Mouse (Mus musculus) kidney, postnatal 14 days (tissue): Measurements from ENCODE around the gene 1810049J17Rik.
A peak's percentile ranks its signal among the peaks of the same experiment; 100 is the strongest.

Source experiments
- DNase-seq: peaks from one replicate; pipeline ENCODE4 v3.0.0; 2022; ENCODE audit warnings: mixed read lengths

Gene 1810049J17Rik

DNA sequence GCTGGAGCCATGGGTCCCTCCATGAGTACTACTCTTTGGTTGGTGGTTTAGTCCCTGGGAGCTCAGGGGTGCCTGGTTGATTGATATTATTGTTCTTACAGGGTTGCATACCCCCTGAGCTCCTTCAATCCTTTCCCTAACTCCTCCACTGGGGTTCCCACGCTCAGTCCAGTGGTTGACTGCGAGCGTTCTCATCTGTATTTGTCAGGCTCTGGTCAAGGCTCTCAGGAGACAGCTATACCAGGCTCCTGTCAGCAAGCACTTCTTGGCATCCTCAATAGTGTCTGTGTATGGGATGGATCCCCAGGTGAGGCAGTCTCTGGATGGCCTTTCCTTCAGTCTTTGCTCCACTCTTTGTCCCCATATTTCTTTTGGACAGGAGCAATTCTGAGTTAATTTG, 25.2 kb upstream of the 1810049J17Rik start:
- no peak for DNase-seq

DNA sequence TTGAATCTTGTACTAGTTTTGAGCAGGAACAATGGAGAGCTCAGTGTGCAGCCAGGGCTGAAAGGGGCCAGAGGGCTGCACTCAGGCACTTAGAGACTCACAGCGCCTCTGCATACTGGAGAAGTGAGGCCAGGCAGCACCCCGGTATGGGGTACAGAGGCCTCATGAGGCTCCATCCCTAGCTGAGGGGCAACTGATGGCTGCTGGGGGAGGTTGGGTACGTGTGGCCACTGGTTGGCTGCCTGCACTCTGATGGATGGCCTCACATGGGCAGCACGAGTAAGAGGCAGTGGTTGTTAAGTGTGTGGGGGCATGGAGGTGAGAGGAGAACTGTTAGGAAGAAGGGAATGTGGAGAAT, 19.7 kb upstream of the 1810049J17Rik start:
- DNase-seq, result no peak

DNA sequence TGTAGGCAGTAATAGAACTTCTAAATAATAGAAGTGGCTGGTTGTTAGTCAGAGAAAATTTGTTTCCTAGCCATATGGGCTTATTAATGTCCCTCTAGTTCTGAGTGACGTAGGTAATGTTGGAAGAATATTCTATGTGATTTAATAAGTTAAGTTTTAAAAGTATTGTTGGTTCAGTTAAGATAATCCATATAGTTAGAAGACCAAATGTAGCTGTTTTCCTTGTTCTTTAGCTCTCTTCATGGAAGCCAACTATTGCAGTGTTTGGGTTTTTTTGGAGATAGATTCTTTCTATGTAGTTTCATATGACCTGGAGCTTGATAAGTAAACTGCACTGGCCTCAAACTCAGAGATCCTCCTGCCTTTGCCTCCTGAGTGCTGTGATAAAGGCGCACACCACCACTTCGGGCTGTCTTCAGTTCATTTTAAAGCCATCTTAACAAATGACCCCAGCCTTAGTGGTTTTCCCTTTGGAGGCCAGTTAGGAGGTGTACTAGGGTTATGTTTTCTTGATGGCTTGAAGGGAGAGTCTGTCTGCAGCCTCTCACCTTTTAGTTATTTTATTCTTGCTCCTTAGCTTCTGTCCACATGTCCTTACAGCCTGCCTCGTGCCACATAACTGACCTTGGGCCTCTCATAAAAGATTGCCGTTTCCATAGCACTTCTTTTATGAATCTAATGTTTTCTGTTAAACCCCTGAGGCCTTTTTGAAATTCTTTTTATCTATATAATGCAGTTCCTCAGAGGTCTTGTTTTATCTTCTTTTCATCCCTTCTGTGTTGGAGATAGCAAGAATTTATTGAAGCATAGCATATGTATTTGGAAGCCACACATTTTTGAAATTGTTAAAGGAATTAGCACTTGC, 19.1 kb upstream of the 1810049J17Rik start:
- DNase-seq, result no peak

DNA sequence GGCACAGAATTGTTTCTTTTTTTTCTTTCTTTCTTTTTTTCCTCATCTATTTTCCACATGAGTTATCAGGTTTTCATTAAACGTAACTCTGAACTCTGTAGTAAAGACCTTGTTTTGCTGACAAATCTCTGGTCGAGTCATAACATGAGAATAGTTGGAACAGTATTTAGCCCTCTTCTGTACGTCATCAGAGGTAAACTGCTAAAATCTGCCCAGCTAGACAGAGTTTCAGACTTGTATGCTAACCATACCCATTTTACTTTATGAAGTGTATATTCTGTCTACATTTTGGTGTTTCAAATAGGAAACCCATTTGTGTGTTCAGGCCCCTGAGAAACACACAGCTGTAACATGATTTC, 16.1 kb upstream of the 1810049J17Rik start:
- DNase-seq, result no peak

DNA sequence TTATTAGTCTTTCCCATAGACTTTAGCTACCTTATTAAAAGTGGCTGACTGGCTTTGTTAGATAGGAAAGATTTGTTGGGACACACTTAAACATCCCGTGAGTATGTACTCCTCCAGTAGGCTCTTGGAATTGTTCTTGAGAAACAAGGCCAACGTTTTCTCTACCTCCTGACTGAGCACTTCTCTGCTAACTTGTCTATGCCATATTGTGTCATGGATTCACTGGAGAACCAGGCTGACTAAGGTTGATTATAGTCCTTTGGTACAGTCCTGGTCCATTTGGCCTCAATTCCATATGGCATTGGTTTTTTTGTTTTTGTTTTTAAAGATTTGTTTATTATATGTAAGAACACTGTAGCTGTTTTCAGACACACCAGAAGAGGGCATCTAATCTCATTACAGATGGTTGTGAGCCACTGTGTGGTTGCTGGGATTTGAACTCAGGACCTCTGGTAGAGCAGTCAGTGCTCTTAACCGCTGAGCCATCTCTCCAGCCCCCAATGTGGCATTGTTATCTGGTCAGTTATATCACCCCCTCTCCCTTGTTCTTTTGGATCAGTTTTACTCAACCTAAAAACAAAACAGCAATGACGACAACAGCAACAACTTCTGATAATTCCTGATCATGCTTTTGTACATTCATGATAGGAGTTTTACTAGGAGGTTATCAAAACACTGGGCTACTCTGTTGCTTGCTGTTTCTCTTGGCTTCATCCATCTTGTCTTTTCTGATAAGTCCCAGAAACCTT, 15.5 kb upstream of the 1810049J17Rik start:
- no peak for DNase-seq

DNA sequence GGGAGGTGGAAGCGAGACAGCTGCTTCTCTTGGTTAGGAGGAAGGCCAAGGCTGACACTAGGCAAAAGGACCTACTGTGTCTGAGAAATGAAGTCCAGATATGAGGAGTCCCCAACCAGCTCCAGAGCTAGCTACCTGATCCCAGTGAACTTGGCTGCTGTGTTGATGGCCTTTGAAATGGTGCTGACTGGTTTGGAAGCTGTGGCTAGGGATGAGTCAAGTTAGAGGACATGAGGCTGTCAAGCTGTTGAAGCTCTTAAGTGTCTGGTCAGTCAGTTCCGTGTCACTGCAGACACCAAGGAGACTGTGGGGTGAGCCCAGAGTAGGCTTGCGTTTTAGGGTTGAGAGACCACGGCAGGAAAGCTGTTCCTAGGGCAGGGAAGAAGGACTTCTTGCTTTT, 12.7 kb upstream of the 1810049J17Rik start:
- DNase-seq, result no peak

DNA sequence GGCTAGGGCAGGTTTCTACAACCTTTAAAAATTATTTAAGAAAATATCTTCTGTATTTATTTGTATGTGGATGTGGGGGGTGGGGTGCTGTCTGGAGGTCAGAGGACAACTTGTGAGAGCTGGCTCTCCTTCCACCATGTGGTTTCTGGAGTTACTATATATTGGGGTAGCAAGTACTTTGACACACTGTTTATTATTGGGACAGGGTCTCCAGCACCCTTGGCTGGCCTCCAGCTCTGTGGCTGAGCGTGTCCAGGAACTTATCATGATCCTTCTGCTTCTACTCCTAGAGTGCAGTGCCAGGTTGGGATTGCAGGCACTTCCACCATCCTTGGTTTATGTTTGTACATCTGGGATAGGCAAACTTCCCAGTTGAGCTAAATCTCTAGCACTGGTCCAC, 9.6 kb upstream of the 1810049J17Rik start:
- DNase-seq, result no peak

DNA sequence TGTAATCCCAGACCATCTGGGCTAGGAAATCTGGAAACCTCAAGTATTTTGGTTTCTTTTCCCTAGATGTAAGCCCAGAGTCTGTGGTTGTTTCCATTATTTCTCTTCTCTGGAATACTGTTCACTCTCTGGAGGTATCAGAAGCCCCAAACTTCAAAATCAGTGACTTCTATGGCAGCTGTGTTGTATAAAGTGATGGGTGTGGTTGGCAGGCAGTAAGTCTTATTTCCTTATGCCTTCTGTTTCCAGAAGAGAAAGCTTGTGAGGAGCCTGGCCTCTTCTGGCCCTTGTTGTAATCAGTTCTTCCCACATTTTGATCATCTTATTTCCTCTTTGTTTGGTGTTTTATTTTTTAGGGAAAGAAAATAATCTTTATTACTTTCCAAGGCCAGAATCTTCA, 9.2 kb upstream of the 1810049J17Rik start:
- DNase-seq, result no peak

DNA sequence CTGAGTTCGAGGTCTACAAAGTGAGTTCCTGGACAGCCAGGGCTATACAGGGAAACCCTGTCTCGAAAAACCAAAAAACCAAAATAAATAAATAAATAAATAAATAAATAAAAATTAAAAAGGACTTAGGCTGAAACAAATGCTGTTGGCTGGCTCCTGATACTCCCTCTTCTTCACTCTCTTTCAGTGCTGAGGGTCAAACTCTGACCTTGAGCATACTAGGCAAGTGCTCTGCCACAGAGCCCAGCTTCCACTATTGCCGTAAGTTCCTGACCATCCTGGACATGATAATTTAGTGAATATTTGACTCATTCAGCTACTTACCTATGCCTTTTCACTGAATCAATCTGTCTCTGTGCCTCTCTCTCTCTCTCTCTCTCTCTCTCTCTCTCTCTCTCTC, 8.7 kb upstream of the 1810049J17Rik start:
- DNase-seq, result no peak

DNA sequence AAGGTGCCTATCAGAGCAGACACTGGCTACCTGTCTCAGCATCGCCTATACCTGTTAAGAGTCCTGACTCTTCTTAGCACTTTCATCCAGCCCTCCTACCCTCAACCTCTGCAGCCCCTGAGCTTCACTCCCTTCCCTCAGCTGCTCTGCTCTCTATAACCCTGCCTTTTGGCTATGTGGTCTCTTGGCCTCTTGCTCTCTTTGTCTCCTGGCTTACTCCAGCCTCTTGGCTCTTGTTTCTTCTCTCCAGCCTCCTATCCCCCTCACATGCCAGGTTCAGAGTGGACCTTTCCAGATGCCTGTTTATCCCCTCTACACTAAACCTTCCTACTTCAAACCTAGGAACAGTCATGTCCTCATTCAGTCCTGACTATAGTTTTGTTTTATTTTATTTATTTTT, 2.6 kb upstream of the 1810049J17Rik start:
- DNase-seq, result no peak

DNA sequence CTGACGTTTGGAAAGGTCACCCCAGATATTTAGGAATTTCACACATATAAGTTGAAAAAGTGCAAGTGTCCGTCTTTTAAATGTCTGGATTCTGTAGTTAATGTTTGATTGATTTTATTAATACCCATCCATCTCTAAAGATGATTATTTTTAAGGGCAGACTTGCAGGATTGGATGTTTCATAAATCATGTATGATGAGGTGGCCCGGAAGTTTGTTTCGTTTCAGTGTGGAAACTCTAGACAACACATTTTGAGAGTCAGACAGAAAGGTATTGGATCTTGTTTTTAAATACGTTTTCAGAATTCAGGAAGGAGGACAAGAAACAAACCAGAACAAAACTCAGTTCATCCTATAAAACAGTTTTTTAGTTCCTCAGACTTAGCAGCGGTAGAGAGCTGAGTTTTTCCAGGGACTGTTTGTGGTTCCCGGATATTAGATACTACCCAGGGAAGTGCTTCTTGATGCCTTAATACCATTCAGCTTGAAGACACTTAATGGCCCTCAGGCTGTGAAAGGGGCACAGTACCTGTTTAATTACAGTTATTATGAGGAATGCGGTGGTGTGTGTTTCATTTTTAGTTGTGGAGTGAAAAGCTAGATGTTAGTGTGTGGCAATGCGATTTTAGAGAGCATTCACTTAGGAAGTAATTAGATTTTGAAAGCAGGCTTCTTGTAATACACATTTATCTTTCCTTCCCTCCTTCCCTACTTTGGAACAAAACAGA, 1.1 kb upstream of the 1810049J17Rik start:
- DNase-seq, result no peak

DNA sequence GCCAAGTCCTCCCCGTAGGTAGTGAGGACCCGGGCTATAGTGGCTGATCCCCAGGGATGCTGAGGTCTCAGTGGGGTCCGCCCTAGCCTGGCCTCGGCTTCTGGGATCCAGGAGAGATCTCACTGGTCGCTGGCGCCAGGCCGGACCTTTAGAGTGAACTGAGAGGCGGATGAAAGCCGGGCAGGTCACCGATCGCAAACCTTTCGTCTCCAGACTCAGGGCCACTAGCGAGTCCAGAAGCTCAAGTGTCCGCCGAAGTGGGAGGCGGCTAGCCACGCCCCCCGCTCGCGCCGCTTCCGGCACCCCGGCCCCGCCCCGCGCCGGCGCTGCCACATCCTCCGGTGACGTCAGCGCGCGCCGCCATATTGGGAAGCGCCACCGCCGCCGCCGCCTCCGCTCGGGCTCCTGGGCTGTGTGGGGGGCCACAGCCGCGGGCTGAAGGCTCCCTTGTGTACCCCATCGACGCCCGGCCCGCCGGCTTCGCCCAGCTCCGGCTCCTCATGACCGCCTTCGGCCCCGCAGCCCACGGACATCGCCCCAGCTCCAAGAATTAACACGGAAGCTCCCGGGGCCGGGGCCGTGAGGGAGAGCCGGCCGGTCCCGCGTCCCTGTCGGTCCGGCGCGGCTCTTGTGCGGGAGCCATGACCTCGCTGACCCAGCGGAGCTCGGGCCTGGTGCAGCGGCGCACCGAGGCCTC, 460 bp downstream of the 1810049J17Rik start, which contains the start of gene Golph3:
TSS of gene Golph3 (plus strand) at position 360 of the 697 bp plus-strand sequence.
- peak; percentile 99 for DNase-seq

DNA sequence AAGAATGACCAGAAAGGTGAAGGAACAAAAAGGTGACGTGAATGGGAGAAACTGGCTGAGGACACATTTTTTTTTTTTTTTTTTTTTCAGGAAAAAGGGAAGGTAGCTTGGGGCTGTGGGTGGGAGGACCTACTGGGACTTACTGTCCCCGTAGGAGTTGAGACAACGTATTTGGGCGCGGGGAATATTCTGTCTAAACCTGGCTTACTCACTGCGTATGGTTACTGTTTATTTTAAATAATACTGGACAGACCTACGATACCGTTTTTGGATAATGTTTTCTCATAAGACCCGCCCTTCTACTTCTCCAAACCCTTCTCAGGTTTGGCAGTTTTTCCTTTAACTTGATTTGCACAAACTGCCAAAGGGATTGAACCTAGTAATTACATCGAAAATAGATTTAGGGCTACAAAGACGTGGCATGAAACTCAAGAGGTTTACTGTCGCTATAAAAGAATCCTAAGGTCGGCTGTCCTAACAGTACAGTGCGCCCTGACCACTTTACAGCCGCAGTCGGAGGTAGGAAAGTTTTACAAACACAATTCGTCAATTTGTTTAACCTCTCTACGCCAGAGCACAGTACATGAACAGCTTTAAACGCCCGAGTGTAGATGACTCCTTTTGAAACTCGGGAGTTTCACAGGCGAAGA, 1.1 kb downstream of the 1810049J17Rik start:
- no peak for DNase-seq

DNA sequence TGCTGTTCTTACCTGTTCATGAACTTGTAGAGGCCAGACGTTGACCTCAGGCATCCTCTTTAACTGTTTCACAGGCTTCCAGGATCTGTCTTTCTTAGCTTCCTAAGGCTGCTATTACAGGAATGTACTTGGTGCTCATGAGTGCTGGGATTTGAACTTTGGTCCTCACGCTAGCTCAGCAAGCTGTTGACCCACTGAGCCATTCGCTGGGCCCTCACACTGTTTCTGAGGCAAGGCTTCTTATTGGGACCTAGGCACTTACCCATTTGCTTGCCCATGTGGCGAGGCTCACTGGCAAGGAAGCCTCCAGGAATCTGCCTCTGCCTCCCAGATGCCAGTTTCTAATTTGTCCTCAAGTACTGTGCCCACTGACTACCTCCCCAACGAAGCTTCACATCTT, 1.8 kb downstream of the 1810049J17Rik start:
- peak; percentile 24 for DNase-seq

DNA sequence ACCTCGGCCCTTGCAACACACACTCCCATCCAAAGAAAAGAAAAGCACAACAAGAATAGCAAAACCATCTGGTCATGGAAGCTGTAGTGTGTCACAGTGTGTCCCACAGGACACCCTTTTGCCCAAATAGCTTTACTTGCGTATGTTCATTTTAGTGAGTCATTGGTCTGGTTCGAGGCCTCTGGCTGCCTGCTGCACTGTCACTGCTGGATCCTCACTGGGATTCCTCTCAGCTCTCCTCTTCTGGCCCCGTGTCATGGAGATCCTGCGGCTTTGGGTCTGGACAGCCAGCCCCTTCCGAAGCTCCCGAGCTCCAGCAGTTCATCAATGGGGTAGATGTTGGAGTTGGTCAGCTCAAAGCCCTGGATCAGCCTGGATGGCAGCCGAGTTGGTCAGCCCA, 3.2 kb downstream of the 1810049J17Rik start:
- DNase-seq, result no peak

DNA sequence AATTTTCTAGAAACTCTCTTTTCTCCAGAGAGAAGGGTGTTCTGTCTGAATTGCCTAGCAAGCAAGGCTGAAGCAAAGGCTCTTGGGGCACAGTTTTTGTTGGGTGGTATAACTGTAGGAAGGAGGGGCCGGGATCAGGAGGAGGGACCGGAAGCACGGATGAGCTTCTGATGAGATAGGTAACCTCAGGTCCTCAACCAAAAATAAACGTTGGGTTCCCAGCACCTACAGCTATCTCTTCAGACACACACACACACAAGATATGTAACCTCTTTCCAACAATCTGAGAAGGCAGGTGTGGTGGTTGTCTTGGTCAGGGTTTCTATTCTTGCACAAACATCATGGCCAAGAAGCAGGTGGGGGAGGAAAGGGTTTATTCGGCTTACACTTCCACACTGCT, 4.4 kb downstream of the 1810049J17Rik start:
- DNase-seq, result no peak

DNA sequence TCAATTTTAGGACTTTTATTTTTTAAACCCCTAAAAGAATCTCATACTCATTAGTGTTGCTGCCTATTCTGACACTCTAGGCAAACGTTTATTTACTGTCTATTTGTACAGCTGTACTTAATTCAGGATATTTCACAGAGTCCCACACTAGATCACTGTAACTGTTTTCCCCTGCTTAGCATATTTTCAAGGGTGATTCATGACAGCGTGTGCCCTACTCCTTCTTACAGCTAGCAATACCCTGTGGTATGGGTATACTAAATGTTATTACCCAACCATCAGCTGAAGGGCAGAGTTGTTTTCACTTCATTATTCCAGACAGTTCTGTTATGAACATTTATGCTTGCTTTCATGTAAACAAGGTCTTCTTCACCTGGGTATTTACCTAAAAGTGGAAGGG, 5.7 kb downstream of the 1810049J17Rik start:
- DNase-seq, result no peak

DNA sequence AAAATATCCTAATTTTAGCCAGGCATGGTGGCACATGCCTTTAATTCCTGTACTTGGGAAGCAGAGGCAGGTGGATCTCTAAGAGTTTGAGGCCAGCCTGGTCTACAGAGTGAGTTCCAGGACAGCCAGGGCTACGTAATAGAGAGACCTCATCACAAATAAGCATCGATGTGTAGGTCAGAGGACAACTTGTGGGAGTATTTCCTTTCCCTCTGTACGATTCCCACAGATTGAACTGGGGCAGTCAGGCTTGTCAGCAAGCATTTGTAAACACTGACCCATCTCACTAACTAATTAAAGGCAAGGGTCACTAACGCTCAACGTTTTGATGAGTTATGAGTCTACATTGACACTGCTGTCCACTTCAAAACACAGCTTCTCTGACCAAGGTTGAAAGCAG, 7.1 kb downstream of the 1810049J17Rik start:
- no peak for DNase-seq

DNA sequence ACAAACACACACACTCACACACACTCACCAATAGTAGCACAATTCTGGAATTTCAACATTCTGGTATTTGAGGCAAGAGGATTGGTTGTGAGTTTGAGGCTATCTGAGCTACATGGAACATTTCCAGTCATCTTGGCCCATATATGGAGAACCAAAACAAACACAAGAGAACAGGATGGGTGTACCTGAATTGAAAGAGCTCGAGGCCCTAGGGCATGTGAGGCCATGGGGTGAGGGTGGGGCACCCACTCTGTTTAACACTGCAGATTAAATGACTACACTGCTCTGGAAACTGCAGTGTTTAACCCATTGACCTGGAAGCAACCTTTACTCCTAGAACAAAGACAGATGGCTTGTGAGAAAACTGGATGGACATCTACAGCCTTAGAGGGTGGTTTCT, 8.4 kb downstream of the 1810049J17Rik start:
- no peak for DNase-seq

DNA sequence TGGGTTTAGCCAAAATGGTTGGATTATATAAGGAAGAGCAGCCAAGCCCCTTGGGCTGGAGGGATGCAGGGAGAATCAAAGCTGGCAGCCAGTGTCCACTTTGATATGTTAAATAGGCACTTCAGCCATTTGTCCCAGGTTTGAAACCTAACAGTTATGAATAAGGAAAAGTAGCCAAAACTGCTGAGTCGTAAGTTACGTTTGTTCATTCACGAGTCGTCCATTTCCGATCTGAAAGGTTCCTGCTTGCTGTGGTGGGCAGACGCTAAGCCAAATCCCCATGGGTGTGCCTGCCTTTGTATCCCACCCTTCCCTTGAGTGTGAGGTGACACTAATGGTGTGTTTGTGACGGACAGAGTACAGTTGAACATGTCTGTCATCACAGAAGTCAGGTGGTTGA, 10.2 kb downstream of the 1810049J17Rik start:
- DNase-seq, result no peak

DNA sequence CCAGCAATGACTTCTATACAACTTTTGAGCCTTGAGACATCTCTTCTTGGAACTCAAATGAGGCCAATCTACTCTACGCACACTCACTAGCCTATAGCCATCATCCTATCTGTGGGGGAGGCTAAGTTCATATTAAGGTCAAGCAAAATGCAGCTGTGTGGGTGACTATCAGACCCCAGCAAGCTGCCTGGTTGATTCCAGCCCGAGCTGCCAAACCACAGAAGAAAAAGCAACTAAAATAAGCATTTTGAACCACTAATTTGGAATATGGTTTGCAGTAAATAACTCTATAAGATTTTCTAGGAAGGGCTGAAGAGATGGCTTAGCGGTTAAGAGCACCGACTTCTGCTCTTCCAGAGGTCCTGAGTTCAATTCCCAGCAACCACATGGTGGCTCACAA, 11.0 kb downstream of the 1810049J17Rik start:
- DNase-seq, result no peak

DNA sequence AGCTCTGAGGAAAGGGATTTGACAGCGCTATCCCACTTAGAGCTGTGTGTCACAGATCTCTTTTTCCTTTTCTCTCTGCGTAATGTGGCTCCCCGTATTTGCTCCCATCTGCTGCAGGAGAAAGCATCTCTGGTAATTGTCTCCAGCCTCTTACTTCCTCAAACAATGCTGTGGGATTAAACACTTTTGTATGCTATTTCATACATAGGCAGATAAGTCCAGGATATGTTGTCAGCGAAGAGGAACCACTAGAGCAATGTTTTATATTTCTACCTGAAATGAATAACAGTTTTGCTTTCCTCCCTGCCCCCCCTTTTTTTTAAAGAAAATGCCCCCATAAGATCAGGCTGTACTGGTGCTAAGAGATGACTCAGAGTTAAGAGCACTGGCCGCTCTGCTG, 13.2 kb downstream of the 1810049J17Rik start:
- no peak for DNase-seq

DNA sequence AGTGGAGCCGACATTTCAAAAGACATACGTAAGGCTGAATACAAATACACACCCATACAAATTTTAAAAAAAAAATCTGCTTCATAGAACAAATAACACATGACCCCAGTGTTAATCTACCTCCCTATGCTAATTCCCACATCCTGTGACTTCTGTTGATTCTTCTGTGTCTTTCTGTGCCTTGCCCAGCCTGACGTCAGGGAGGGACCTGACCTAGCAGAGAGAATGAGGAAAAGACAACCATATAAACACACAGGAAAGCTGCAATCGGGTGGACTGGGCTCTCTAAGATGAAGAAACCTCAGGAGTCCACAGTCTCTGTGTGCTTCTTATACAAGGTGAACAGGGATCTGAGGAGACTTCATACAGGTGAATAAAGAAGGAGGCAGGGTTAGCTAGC, 14.6 kb downstream of the 1810049J17Rik start:
- DNase-seq, result no peak
